Mouse (Mus musculus): ENCODE measurements around the gene Map4k3.

Gene Map4k3

GRCm38 (mm10) chr17:80683821-80684576, 44.3 kb downstream of the Map4k3 start:
- in situ Hi-C loops (cut with MboI) = no loop called here

DNA sequence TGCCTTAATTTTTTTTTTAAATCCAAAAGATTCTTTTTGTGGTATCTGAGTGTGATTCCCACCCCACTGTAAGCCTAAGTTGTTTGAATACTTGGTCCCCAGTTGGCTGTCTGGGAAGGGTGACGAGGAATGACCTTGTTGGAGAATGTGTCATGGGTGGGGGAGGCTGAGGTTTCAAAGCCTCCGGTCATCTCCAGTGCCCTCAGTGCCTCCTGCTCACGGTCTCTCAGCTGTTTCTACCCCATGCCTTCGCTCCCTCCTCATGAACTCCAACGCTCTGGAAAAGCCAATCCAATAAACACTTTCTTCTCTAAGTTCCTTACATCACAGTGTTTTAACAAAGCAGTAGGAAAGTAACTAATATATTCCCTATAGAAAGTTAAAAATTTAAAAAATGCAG, 45.2 kb downstream of the Map4k3 start:
- in situ Hi-C loops (cut with MboI) = no loop called here

- in situ Hi-C loops (cut with MboI) = no loop called here
Measured at GRCm38 (mm10) chr17:80678190-80678589, 50.1 kb downstream of the Map4k3 start.

DNA sequence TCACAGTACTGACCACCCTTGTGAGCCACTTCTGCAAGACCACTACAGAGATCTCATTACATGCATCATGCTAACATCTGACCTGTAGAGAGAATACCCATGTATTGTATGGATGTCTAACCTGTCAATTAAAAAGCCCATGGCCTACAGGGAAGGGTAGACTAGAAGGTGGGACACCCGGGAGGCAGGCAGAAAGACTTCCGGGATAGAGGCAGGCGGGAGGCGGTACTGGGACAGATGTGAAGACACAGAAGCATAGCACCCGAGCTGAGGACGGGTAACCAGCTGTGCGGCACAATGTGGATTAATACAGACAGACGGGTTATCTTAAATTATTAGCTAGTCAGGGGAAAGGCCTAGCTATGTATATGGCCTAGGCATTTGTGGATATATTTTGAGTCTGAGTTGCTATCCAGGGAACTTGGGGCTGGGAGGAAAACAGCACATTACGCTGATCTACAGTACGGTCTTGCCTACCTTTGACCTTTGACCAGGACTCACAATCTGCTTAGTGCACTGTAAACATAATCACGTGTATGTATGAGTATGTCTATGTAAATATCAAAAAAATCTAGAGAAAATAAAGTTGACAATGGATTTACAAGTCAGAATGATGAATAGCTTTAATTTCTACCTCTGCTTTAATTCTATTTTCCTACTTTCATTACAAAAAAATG, 51.3 kb downstream of the Map4k3 start:
- in situ Hi-C loops (cut with MboI) = no loop called here

DNA sequence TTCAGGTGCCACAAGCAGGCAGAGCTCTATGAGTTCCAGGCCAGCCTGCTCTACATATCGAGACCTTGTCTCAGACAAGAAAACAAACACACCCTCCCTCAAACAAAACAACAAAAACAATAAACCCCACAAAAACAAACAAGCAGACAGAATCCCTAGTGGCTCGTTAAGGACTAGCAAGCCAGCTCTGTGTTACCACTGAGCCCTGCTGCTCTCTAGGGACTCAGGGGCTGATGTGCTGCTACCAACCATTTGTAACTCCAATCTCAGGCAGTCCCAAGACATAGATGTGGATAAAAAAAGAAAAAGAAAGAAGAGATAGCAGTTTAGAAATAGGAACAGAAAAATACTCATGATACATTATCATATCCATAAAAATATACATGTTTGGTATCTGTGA, 52.1 kb downstream of the Map4k3 start:
- in situ Hi-C loops (cut with MboI) = no loop called here

- in situ Hi-C loops (cut with MboI) = no loop called here
Measured at GRCm38 (mm10) chr17:80670395-80670794, 57.9 kb downstream of the Map4k3 start.

GRCm38 (mm10) chr17:80663623-80664022, 64.7 kb downstream of the Map4k3 start:
- in situ Hi-C loops (cut with MboI) = no loop called here

DNA sequence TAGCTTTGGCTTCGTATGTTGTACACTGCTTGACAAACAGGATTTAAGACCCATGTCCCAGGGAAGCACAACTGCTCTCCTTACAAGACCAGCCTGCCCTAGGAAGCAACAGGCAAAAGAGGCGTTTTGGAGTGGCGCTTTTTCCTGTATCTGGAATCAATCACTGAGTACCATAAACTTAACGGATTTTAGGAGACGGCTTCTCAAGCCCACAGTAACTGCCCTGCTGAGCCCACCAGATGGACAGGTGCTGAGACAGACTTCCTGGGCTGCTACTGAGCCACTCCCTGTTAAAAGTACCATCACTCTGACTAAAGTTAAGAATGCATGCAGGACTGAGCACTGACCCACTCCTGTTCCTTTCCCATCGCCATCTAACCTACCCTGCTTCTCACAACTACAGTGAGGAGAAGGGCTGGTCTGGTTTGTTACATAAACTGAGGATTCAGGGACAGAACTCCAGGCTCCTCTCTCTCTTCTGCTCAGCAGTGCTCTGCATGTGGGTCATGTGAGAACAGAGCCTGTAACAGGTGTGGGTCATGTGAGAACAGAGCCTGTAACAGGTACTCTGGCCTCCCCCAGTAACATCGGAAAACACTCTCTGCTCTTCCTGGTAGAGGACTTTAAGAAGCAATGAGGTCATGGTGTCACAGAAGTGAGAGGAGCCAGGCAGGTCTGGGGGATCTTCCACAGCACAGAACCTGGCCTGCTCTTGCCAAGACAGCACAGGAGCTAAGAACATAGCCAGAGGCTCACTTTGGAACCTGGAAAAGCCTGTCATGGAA, 65.3 kb downstream of the Map4k3 start:
- in situ Hi-C loops (cut with MboI) = no loop called here

- in situ Hi-C loops (cut with MboI) = no loop called here
Measured at GRCm38 (mm10) chr17:80661896-80662295, 66.4 kb downstream of the Map4k3 start.

DNA sequence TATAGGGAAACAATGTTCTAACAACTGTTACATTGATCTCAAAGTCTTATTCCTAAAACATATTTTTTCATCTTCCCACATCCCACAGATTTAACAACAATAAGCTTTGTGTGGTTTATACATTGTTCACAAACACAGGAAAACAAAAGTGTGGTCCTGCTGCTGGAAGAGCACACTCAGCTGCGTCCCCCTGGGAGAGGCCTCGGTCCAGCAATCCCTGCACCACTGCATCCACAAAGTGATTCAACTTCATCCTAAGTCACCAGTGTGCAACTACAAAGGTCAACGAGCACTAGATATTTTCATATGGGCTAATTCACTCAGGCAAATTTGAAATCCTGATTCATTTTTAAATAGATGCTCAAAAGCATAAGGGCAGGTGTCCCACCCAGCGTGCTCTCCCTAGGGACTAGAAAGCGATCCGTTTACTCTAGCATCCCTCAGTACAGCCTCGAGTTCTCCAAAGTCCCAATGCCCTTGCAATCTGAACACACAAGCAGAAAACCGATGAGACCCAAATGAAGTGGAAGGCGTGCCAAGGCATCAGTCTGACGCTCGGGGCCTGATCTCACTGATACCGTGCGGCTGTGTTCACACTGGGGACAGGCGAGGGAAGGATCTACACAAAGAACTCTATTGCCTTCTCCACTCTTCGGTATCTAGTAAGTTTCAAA, 67.4 kb downstream of the Map4k3 start:
- in situ Hi-C loops (cut with MboI) = no loop called here

DNA sequence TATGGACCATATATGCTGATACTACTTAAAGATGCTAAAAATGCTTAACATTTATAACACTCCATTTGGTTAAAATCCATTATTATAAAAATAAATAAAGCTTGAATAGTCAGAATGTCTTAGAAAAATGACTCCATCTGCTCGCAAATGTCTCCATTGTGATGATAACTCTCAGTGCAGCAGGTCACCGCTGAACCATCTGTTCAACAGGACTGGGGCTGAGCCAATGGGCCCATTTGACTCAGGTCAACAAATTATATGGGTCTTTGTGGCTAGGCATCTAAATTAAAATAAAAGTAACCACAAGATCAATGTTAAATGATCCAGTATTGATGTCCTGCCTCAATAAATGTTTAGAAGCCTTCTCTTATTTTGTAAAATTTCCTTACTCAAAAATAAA, 68.1 kb downstream of the Map4k3 start:
- in situ Hi-C loops (cut with MboI) = no loop called here

DNA sequence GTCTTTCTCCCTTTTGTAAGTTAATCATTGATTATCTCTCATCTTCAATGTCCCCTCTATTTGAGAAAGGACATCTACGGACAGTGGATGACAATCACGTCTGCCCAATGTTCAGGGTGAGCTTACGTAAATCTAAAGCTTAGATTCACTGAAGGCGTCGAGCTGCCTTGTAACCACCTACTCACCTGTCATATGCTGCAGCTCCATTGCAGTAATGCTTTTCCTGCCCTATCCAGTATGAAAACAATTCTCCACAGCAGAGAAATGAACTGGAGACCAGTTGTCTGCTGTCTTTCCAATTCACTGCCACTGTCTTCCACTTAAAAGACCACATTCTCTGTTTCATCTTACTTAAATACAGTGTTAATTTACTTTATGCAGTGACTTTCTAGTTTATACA, 68.5 kb downstream of the Map4k3 start:
- in situ Hi-C loops (cut with MboI) = no loop called here

DNA sequence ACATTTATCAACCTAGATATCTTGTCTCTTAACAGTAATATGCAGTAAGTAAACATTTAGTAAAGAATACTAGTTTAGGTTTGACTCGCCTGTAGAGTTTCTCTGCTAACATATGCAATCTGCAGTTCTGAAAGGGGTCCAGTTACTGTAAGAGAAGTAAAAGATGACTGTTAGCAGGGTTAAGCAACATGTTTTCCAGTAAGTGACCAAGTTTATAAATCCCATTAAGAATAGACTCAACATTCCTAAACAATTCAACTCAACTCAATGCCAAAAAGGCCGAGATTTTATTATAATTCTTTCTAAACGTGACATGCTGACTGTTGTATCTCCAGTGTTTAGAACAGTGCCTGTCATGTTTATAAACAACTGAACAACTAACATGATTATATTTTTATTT, 74.0 kb downstream of the Map4k3 start:
- in situ Hi-C loops (cut with MboI) = no loop called here

GRCm38 (mm10) chr17:80652740-80653139, 75.5 kb downstream of the Map4k3 start:
- in situ Hi-C loops (cut with MboI) = no loop called here

DNA sequence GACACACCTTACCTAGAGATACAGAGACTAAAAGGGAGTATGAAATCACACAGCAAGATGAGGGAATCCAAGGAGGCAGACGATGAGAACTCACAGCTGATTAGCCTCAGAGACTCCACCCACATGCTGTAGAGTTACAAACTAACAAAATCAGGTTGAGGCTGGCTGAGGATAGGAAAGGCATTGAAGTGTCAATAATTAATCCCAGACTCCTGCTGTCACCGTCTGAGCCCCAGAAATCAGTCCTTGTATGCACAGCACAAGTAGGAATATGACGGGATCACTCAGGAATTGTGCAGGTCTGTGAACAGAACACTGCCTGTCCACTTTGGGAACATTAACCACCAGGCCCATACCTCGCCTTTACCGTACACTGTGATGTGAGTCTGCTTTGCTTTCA, 81.4 kb downstream of the Map4k3 start:
- in situ Hi-C loops (cut with MboI) = no loop called here

DNA sequence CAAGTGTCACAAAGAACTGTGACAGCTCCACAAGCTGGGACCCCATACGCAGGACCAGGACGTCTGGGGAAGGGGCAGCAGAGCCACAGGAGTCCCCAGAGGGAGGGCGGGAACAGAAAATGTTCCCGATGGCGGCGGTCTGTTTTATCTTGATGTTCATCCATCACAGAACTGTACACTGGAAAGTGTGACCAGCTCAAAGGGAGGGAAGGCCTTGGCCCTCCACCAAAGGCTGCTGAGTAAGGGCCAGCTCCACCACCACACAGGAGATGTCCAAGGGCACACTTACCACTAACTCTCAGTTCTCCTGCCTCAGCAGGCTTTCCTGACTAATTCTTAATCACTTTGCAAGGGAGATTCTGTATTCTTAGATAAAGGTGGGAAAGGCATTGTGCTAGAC, 82.2 kb downstream of the Map4k3 start:
- in situ Hi-C loops (cut with MboI) = no loop called here

DNA sequence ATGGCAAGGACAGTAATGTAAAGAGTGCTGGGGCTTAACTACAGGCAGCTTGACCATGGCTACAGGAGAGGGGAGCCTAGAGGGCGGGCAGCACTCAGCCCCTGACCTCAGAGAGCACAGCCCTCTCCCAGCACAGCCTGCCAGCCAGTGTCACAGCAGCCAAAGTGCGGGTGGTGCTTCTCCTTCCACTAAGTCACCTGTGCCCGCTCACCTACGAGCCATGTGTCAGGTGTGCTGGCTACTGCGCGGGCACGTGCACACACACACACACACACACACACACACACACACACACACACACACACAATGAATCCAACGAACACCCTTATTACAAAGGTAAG, 82.6 kb downstream of the Map4k3 start:
- in situ Hi-C loops (cut with MboI) = no loop called here

GRCm38 (mm10) chr17:80644983-80645693, 83.1 kb downstream of the Map4k3 start:
- in situ Hi-C loops (cut with MboI) = no loop called here

DNA sequence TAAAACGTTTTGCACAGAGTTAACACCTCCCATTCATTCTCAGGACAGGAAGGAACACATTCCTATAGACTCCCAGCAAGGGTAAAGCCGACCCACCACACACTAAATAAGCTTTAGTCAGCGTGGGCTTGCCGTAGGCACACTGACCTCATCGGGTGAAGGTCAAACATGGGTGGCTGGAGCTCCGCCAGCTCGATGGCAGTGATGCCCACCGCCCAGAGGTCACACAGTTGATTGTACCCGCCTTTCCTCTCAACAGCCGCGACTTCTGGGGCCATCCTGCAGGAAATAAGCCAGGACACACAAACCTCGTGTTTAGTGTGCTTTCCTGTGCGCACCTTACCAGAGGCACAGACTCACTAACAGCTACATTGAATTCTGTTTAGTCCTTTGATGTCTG, 83.7 kb downstream of the Map4k3 start:
- in situ Hi-C loops (cut with MboI) = no loop called here

DNA sequence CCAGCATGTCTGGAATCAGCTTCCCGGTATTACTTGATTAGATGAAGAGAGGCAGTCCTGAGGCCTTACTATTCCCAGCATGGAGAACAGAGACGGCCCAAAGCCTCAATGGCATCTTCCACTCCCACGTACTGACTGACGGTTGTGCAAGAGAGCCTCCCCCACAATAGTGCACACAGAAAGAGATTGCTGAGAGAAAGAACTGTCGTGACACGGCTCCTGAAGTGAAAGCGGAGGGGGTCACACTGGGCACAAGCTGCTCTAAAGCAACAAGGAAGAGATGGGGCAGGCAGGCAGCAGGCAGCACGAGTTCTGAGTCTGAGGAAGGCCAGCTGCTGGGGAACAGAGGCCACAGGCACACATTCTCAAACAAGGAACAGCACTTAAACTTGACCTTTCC, 90.2 kb downstream of the Map4k3 start:
- in situ Hi-C loops (cut with MboI) = no loop called here

GRCm38 (mm10) chr17:80635794-80636193, 92.5 kb downstream of the Map4k3 start:
- in situ Hi-C loops (cut with MboI) = no loop called here

- in situ Hi-C loops (cut with MboI) = no loop called here
Measured at GRCm38 (mm10) chr17:80632846-80633245, 95.4 kb downstream of the Map4k3 start.

Measured in mature B cell (primary cell).